Mouse (Mus musculus): ENCODE data around the gene Xpnpep3. TPM values are rescaled to one million over a fixed set of nuclear protein-coding genes. Genes with fewer than 3 reads are reported as not detected.

The Xpnpep3 gene
- polyA plus RNA-seq, 1 experiment from 2014 or later = 3.7 TPM

GRCm38 (mm10) chr15:81422156-81422681 is 22.3 kb downstream of the Xpnpep3 start:
- H3K27ac ChIP-seq (replicated peaks) = peak overlapping the region; percentile 91
- H3K27me3 ChIP-seq (ENCODE audit: control insufficient read depth, insufficient read depth, low read length) = no peaks in the 10 kb centered on the region
- peak; percentile 37 for DNase-seq (ENCODE audit: low spot score)
- no peaks in the 10 kb centered on the region for H3K4me1 ChIP-seq (replicated peaks; ENCODE audit: control insufficient read depth, insufficient read depth)
- H3K36me3 ChIP-seq (ENCODE audit: control insufficient read depth, insufficient read depth, low read length) = no peaks in the 10 kb centered on the region
- TF ChIP-seq CTCF (IDR thresholded peaks at IDR 0.05; ENCODE audit: low read depth) = no peak
- peak; percentile 61 for TF ChIP-seq EP300 (optimal IDR thresholded peaks at IDR 0.05)
- peak overlapping the region; percentile 0; the same call in 1 of the 2 replicates for H3K4me3 ChIP-seq (ENCODE audit: low read depth, low read length)
- H3K9ac ChIP-seq (ENCODE audit: low read length) = 0 out of 2 replicates have a peak overlapping the region, but pooled peaks have one; percentile 38
- WGBS = 19% methylated on average over 7 of the region's 7 CpGs
- ATAC-seq (ENCODE audit: low FRiP score, low TSS enrichment) = peak; percentile 41; the same call in 1 of the 2 replicates
- H3K4me2 ChIP-seq (replicated peaks; ENCODE audit: low read depth) = peak overlapping the region; percentile 36
- no peaks in the 10 kb centered on the region for H3K9me3 ChIP-seq (ENCODE audit: control insufficient read depth, low read length)

GRCm38 (mm10) chr15:81425311-81425710 is 25.4 kb downstream of the Xpnpep3 start:
- Histone ChIP-seq H3K9ac (ENCODE audit: low read length) (no peak overlapping the region), H3K4me1 (replicated peaks; ENCODE audit: control insufficient read depth, insufficient read depth) (no peaks in the 10 kb centered on the region), H3K27ac (replicated peaks) (no peak overlapping the region), H3K4me3 (ENCODE audit: low read depth, low read length) (no peak overlapping the region), H3K27me3 (ENCODE audit: control insufficient read depth, insufficient read depth, low read length) (no peaks in the 10 kb centered on the region), H3K4me2 (replicated peaks; ENCODE audit: low read depth) (no peak overlapping the region), H3K9me3 (ENCODE audit: control insufficient read depth, low read length) (no peaks in the 10 kb centered on the region), H3K36me3 (ENCODE audit: control insufficient read depth, insufficient read depth, low read length) (no peaks in the 10 kb centered on the region; the same call in 1 of the 2 replicates)
- TF ChIP-seq EP300 (optimal IDR thresholded peaks at IDR 0.05) (no peak), CTCF (IDR thresholded peaks at IDR 0.05; ENCODE audit: low read depth) (no peak)
- DNase-seq (ENCODE audit: low spot score) (no peak), ATAC-seq (ENCODE audit: low FRiP score, low TSS enrichment) (no peak)
- WGBS = 71% methylated on average over 3 of the region's 3 CpGs

GRCm38 (mm10) chr15:81427947-81428346 is 28.0 kb downstream of the Xpnpep3 start:
- H3K9ac ChIP-seq (ENCODE audit: low read length) = no peak overlapping the region
- no peaks in the 10 kb centered on the region; the same call in 1 of the 2 replicates for H3K36me3 ChIP-seq (ENCODE audit: control insufficient read depth, insufficient read depth, low read length)
- ATAC-seq (ENCODE audit: low FRiP score, low TSS enrichment) = no peak
- WGBS = 66% methylated on average over 2 of the region's 2 CpGs
- H3K4me3 ChIP-seq (ENCODE audit: low read depth, low read length) = no peak overlapping the region
- DNase-seq (ENCODE audit: low spot score) = no peak
- TF ChIP-seq EP300 (optimal IDR thresholded peaks at IDR 0.05) (no peak), CTCF (IDR thresholded peaks at IDR 0.05; ENCODE audit: low read depth) (peak; percentile 42)
- no peaks in the 10 kb centered on the region for H3K9me3 ChIP-seq (ENCODE audit: control insufficient read depth, low read length)
- no peaks in the 10 kb centered on the region for H3K27me3 ChIP-seq (ENCODE audit: control insufficient read depth, insufficient read depth, low read length)
- H3K4me2 ChIP-seq (replicated peaks; ENCODE audit: low read depth) = no peak overlapping the region
- H3K4me1 ChIP-seq (replicated peaks; ENCODE audit: control insufficient read depth, insufficient read depth) = no peaks in the 10 kb centered on the region
- H3K27ac ChIP-seq (replicated peaks) = no peak overlapping the region

GRCm38 (mm10) chr15:81431195-81431594 is 31.3 kb downstream of the Xpnpep3 start:
- DNase-seq (ENCODE audit: low spot score) (no peak), ATAC-seq (ENCODE audit: low FRiP score, low TSS enrichment) (no peak)
- Histone ChIP-seq H3K4me1 (replicated peaks; ENCODE audit: control insufficient read depth, insufficient read depth) (no peaks in the 10 kb centered on the region), H3K27me3 (ENCODE audit: control insufficient read depth, insufficient read depth, low read length) (no peaks in the 10 kb centered on the region), H3K36me3 (ENCODE audit: control insufficient read depth, insufficient read depth, low read length) (no peaks in the 10 kb centered on the region; the same call in 1 of the 2 replicates), H3K9ac (ENCODE audit: low read length) (no peak overlapping the region), H3K4me3 (ENCODE audit: low read depth, low read length) (no peak overlapping the region), H3K4me2 (replicated peaks; ENCODE audit: low read depth) (no peak overlapping the region), H3K9me3 (ENCODE audit: control insufficient read depth, low read length) (no peaks in the 10 kb centered on the region), H3K27ac (replicated peaks) (no peak overlapping the region)
- 78% methylated on average over 1 of the region's 1 CpGs for WGBS
- TF ChIP-seq EP300 (optimal IDR thresholded peaks at IDR 0.05) = no peak

- H3K4me3 ChIP-seq (ENCODE audit: low read depth, low read length) = no peak overlapping the region
- no peaks in the 10 kb centered on the region for H3K27me3 ChIP-seq (ENCODE audit: control insufficient read depth, insufficient read depth, low read length)
- H3K9ac ChIP-seq (ENCODE audit: low read length) = no peak overlapping the region
- H3K9me3 ChIP-seq (ENCODE audit: control insufficient read depth, low read length) = no peaks in the 10 kb centered on the region
- ATAC-seq (ENCODE audit: low FRiP score, low TSS enrichment) (no peak), DNase-seq (ENCODE audit: low spot score) (no peak)
- WGBS = 95% methylated on average over 1 of the region's 1 CpGs
- H3K4me1 ChIP-seq (replicated peaks; ENCODE audit: control insufficient read depth, insufficient read depth) = no peaks in the 10 kb centered on the region
- no peak overlapping the region for H3K27ac ChIP-seq (replicated peaks)
- H3K36me3 ChIP-seq (ENCODE audit: control insufficient read depth, insufficient read depth, low read length) = peaks cover 7% of the 10 kb centered on the region; the same call in 1 of the 2 replicates
- TF ChIP-seq CTCF (IDR thresholded peaks at IDR 0.05; ENCODE audit: low read depth) (no peak), EP300 (optimal IDR thresholded peaks at IDR 0.05) (no peak)
- H3K4me2 ChIP-seq (replicated peaks; ENCODE audit: low read depth) = no peak overlapping the region
These were observed 38.4 kb downstream of the Xpnpep3 start for GRCm38 (mm10) chr15:81438345-81438744.

- ATAC-seq (ENCODE audit: low FRiP score, low TSS enrichment) (no peak), DNase-seq (ENCODE audit: low spot score) (no peak)
- H3K4me1 ChIP-seq (replicated peaks; ENCODE audit: control insufficient read depth, insufficient read depth) = no peaks in the 10 kb centered on the region
- H3K9me3 ChIP-seq (ENCODE audit: control insufficient read depth, low read length) = no peaks in the 10 kb centered on the region
- no peak overlapping the region for H3K4me2 ChIP-seq (replicated peaks; ENCODE audit: low read depth)
- no peak overlapping the region for H3K27ac ChIP-seq (replicated peaks)
- H3K27me3 ChIP-seq (ENCODE audit: control insufficient read depth, insufficient read depth, low read length) = no peaks in the 10 kb centered on the region
- no peak overlapping the region for H3K4me3 ChIP-seq (ENCODE audit: low read depth, low read length)
- TF ChIP-seq CTCF (IDR thresholded peaks at IDR 0.05; ENCODE audit: low read depth) (no peak), EP300 (optimal IDR thresholded peaks at IDR 0.05) (no peak)
- H3K9ac ChIP-seq (ENCODE audit: low read length) = no peak overlapping the region
- peaks cover 8% of the 10 kb centered on the region; the same call in 1 of the 2 replicates for H3K36me3 ChIP-seq (ENCODE audit: control insufficient read depth, insufficient read depth, low read length)
These were observed 39.3 kb downstream of the Xpnpep3 start for GRCm38 (mm10) chr15:81439236-81439635.
